Mouse (Mus musculus) C2C12 (cell line): ENCODE data around the gene Lsm12.

Source experiments
- CTCF ChIP-seq: IDR thresholded peaks from one replicate; pipeline ENCODE4 v1.5.1; 2011; ENCODE audit not compliant: control insufficient read depth, insufficient read depth, insufficient read length
- FOSL1 ChIP-seq: IDR thresholded peaks from one replicate; pipeline ENCODE4 v1.8.0; 2011; ENCODE audit warnings: mild to moderate bottlenecking, low read length; ENCODE audit not compliant: poor library complexity, insufficient read depth, severe bottlenecking
- MYOD1 ChIP-seq: IDR thresholded peaks from one replicate; pipeline ENCODE4 v1.6.1; 2011; ENCODE audit warnings: low read depth; ENCODE audit not compliant: control insufficient read depth, insufficient read length

DNA sequence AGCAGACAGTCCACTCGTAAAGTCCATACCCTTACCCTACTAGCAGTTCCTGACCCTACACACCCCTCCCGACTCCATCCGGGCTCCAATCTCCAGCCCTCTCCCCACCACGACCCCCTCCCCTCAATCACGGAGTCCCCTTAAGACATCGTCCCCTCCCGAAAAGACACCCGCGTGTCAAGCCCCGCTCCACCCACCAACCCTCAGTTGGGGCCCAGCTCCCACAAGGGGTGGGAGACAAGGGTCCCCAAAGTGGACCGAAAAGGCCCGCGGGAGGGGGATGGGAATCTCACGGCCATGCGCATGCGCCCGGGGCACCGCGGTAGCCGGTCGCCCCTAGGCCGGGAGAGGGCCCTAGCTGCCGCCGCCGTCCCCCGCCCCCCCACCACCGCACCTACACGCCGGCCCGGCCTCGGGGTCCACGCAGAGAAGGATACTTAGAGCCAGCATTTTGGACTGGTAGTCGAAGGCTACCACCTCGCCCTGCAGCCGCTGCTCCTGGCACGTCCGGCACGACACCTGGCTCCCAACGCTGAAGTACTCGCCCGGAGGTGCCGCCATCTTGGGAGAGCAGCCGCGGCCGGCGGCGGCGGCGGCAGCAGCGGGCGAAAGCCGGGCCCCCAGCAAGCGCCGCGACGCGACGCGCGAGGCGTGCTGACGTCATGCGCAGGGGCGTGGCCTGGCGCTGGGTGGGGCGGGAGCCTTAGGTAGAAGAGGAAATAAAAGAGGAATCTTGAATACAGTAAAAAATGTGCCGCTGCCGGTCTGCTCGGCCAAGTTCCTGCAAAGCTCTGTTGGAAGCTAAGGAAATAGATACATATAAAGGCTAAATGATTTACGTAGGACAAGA lies at the start of gene Lsm12:
- no peak for TF ChIP-seq CTCF
- no peak for TF ChIP-seq FOSL1
- no peak for TF ChIP-seq MYOD1
